Mouse (Mus musculus) testis, adult 2 months (tissue): ENCODE results near the gene Ntrk2.

Experiments used
- CTCF ChIP-seq: fragments of 200-500 bp; IDR thresholded peaks from 2 replicates; pipeline ENCODE4 v1.5.1; 2012; ENCODE audit warnings: low read depth, mild to moderate bottlenecking, inconsistent platforms, low read length, moderate library complexity; ENCODE audit not compliant: control insufficient read depth, insufficient read depth, insufficient replicate concordance
- POLR2A ChIP-seq: fragments of 200-500 bp; IDR thresholded peaks from 2 replicates; pipeline ENCODE4 v1.6.1; 2012; ENCODE audit warnings: low read depth, mild to moderate bottlenecking, inconsistent platforms, low read length, moderate library complexity; ENCODE audit not compliant: control insufficient read depth

DNA sequence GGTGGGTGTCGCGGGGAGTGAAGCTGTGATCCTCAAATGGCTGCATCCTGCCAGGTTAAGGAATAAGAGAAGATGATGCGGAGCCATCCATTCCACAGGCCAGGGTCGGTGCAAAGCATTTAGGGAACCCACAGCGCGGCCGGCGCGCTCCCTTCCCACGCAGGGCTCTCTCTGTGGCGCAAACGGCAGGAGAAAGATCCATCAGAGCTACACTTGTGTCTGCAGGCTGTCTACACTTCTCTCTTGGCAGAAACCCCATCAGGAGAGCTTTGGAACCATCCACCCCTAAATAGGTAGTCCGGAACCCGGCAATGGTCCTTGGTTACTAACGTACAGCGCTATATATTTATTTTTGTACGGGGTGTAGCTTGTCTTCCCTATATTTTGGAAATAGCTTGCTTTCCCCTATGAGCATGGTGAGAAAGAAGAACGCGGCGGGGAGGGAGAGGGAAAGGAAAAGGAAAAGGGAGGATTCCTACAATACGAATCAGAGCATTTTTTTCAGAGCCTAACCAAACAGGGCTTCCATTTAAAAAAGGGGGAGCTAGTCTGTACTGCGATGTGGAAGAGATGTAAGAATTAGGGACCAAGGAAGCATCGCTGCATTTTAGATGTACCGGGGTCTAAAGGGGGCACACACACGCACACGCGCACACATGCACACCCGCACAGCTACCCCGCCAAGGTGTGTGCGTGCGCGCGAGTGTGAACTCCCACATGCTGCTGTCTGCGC is 693 bp downstream of the Ntrk2 start:
- no peak for TF ChIP-seq POLR2A
- no peak for TF ChIP-seq CTCF
